Mouse (Mus musculus) ovary, postnatal 10 days (tissue): Measurements from ENCODE around the gene Vmn2r54.
"Not testable (repeated sequence)": the region's sequence is repeated elsewhere in the genome, so short reads cannot be mapped to it uniquely, and the experiment has no call there.

Source experiments
- DNase-seq: peaks from one replicate; pipeline ENCODE4 v3.0.0; 2022; ENCODE audit warnings: low spot score

The Vmn2r54 gene

DNA sequence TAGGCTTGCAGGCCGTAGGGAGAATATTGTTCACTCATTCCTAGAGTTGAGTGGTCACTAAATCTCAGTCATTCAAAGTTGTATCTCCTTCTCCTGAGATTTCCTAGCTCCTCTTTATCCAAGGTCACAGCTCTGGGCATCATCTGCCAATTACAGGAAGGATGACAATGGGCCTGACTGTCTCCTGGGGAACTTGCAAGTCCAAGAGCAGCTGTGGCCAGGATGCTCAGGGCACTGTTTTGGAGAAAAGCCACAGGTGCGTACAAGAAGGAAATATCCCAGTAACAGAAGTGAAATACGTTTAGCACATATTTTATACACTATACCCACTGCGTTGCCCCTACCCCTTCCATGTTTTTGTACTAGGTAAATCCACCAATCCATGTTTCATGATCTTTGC, at the start of gene Vmn2r54:
Gene Vmn2r54 (minus strand): TSS at position 101 of the 400 bp plus-strand sequence.
- DNase-seq: not testable (repeated sequence)

DNA sequence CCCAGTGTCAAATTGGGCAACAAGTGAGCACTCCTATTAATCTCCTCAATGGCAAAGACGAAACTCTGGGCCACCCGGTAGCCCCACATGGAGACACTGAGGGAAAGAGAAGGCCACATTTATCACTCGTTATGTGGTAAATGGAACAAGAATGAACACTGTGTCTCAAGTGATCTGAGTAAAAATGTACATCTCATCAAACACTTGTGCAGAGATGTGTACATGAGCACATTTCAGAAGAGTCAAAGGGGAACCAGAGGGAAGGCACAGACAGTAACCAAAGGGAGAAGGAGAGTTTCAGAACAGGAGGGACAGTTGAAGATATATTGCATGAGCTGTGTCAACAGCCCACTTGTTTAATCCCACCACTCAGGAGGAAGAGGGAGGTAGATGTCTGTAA, 44.8 kb upstream of the Vmn2r54 start, which contains the start of gene Vmn2r55:
Gene Vmn2r55 (minus strand): TSS at position 101 of the 400 bp plus-strand sequence.
- not testable (repeated sequence) for DNase-seq

DNA sequence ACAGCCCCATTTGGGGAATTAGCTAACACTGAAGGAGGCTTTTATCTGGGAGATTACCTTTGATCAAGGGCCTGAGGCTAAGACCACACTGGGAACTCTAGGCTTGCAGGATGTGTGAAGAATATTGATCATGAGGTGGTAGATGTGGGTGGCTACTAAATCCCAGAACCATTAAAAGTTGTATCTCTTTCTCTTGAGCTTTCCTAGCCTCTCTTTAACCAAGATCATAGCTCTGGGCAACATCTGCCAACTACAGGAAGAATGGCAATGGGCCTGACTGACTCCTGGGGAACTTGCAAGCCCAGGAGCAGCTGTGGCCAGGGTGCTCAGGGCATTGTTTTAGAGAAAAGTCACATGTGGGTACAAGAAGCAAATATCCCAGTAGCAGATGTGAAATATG, 31.4 kb downstream of the Vmn2r54 start, which contains the start of gene Vmn2r53:
Gene Vmn2r53 (minus strand): TSS at position 101 of the 400 bp plus-strand sequence.
- DNase-seq: no peak
